In genomic region chr4:59439041-59439440, GRCm38 (mm10) we compare ENCODE assay signal across 9 mouse cellular contexts. TPM values are rescaled to one million over a fixed set of nuclear protein-coding genes. Genes with fewer than 3 reads are reported as not detected.
A peak's percentile ranks its signal among the peaks of the same experiment; 100 is the strongest.
DNase-seq lines count a peak whose midpoint lies in the region; ATAC-seq and TF ChIP-seq lines count a peak whose summit lies in the region.
"Had no signal": no experiment of that assay in that cellular context is flagged by ENCODE, and none has a peak within 500 bp of the region (broad histone marks: within the 10 kb centered on the region; RNA-seq: fewer than 3 reads in every experiment).

No protein-coding gene starts in this region.

- no peak overlapping the region for H3K27ac ChIP-seq in lung, postnatal 0 days (ENCODE audit: low read length)
- peak overlapping the region; percentile 90 for H3K27ac ChIP-seq in intestine, postnatal 0 days (ENCODE audit: low read depth, low read length)
- no peak overlapping the region for H3K27ac ChIP-seq in neural tube, embryonic 15.5 days (replicated peaks)

- no peak overlapping the region for H3K9ac ChIP-seq in lung, postnatal 0 days (replicated peaks; ENCODE audit: low read depth)
- no peak overlapping the region for H3K9ac ChIP-seq in intestine, postnatal 0 days (ENCODE audit: low read depth, low read length)
- H3K9ac ChIP-seq in neural tube, embryonic 15.5 days (replicated peaks) = no peak overlapping the region

- ATAC-seq in erythroblast, adult 5-6 weeks (replicated peaks; ENCODE audit: low FRiP score, poor library complexity, severe bottlenecking) = no peak
- ATAC-seq in lung, postnatal 0 days = no peak
- ATAC-seq in intestine, postnatal 0 days = no peak
- ATAC-seq in neural tube, embryonic 15.5 days (ENCODE audit: low FRiP score) = no peak
- ATAC-seq in inflammation-experienced regulatory T-cells, adult 6 months = no peak
- no peak for ATAC-seq in megakaryocyte progenitor cell, adult 5-6 weeks (replicated peaks; ENCODE audit: poor library complexity)

- H3K36me3 ChIP-seq in erythroblast, embryonic 14.5 days (ENCODE audit: control insufficient read depth) = peaks cover 2% of the 10 kb centered on the region; the same call in 1 of the 2 replicates
- H3K36me3 ChIP-seq in lung, postnatal 0 days (ENCODE audit: insufficient read depth, low read length) = no peaks in the 10 kb centered on the region
- H3K36me3 ChIP-seq in intestine, postnatal 0 days (ENCODE audit: control insufficient read depth, insufficient read depth) = no peaks in the 10 kb centered on the region
- no peaks in the 10 kb centered on the region for H3K36me3 ChIP-seq in neural tube, embryonic 15.5 days

- WGBS in lung, postnatal 0 days = 13% methylated on average over 5 of the region's 5 CpGs
- 30% methylated on average over 5 of the region's 5 CpGs for WGBS in intestine, postnatal 0 days
- 33% methylated on average over 5 of the region's 5 CpGs for WGBS in neural tube, embryonic 15.5 days

- peak overlapping the region; percentile 99 for H3K4me2 ChIP-seq in lung, postnatal 0 days (replicated peaks; ENCODE audit: low read depth, low read length)
- H3K4me2 ChIP-seq in intestine, postnatal 0 days (replicated peaks; ENCODE audit: low read depth) = peak overlapping the region; percentile 99
- peak overlapping the region; percentile 99 for H3K4me2 ChIP-seq in neural tube, embryonic 15.5 days

- no peaks in the 10 kb centered on the region for H3K9me3 ChIP-seq in erythroblast, embryonic 14.5 days (ENCODE audit: control insufficient read depth, low read length)
- no peaks in the 10 kb centered on the region for H3K9me3 ChIP-seq in lung, postnatal 0 days (ENCODE audit: low read length)
- H3K9me3 ChIP-seq in intestine, postnatal 0 days (ENCODE audit: control insufficient read depth) = no peaks in the 10 kb centered on the region
- no peaks in the 10 kb centered on the region for H3K9me3 ChIP-seq in neural tube, embryonic 15.5 days (replicated peaks)

- no peak for TF ChIP-seq CTCF in lung, postnatal 0 days (IDR thresholded peaks at IDR 0.05)
- no peak for TF ChIP-seq CTCF in intestine, postnatal 0 days (IDR thresholded peaks at IDR 0.05; ENCODE audit: low read depth)

- no peak for DNase-seq in lung, postnatal 0 days (ENCODE audit: low spot score)
- DNase-seq in lung, postnatal 4 days = no peak
- DNase-seq: gastrocnemius, postnatal 36 days had no signal

- TF ChIP-seq EP300 in lung, postnatal 0 days (IDR thresholded peaks at IDR 0.05) = no peak

- peaks cover 67% of the 10 kb centered on the region for H3K4me1 ChIP-seq in erythroblast, embryonic 14.5 days (ENCODE audit: control insufficient read depth)
- H3K4me1 ChIP-seq in lung, postnatal 0 days (ENCODE audit: insufficient read depth, low read depth, low read length) = no peaks in the 10 kb centered on the region; the same call in 1 of the 2 replicates
- H3K4me1 ChIP-seq in intestine, postnatal 0 days (replicated peaks; ENCODE audit: control insufficient read depth, insufficient read depth, low read length) = peaks cover 7% of the 10 kb centered on the region; the same call in 1 of the 2 replicates
- peaks cover 12% of the 10 kb centered on the region; the same call in 1 of the 2 replicates for H3K4me1 ChIP-seq in neural tube, embryonic 15.5 days

- peak overlapping the region; percentile 80 for H3K4me3 ChIP-seq in erythroblast, embryonic 14.5 days (replicated peaks)
- H3K4me3 ChIP-seq in lung, postnatal 0 days (ENCODE audit: low read depth, low read length) = no peak overlapping the region
- no peak overlapping the region; the same call in 1 of the 2 replicates for H3K4me3 ChIP-seq in intestine, postnatal 0 days (ENCODE audit: low read depth, low read length)
- peak overlapping the region; percentile 64; the same call in 1 of the 2 replicates for H3K4me3 ChIP-seq in neural tube, embryonic 15.5 days (replicated peaks)

- H3K27me3 ChIP-seq in erythroblast, embryonic 14.5 days (ENCODE audit: control insufficient read depth) = no peaks in the 10 kb centered on the region
- no peaks in the 10 kb centered on the region for H3K27me3 ChIP-seq in lung, postnatal 0 days (replicated peaks; ENCODE audit: insufficient read depth, low read length)
- no peaks in the 10 kb centered on the region for H3K27me3 ChIP-seq in intestine, postnatal 0 days (replicated peaks; ENCODE audit: control insufficient read depth, insufficient read depth, low read length)
- H3K27me3 ChIP-seq in neural tube, embryonic 15.5 days (replicated peaks) = peaks cover 24% of the 10 kb centered on the region

RNA-seq across cellular contexts. Expression of gene Susd1, which starts 0.6 kb away (rescaled TPM):
- polyA plus RNA-seq in erythroblast, embryonic 14.5 days (2012) = 0.16 and 0.17 TPM in 2 replicates
- 14.6 and 19.4 TPM in 2 replicates for total RNA-seq in erythroblast, adult 5-6 weeks (2015; ENCODE audit: low replicate concordance)
- total RNA-seq in erythroblast, adult 5-6 weeks (2017; ENCODE audit: low replicate concordance) = 22.6 and 23.5 TPM in 2 replicates
- 1.6 and 2.0 TPM in 2 replicates for polyA plus RNA-seq in lung, postnatal 0 days (2015; fragmentation: Nextera tagmentation; extraction: Ambion mirVana)
- polyA plus RNA-seq in intestine, postnatal 0 days (2015; fragmentation: Nextera tagmentation; extraction: Ambion mirVana) = 5.0 and 5.9 TPM in 2 replicates
- 2.8 and 5.5 TPM in 2 replicates for polyA plus RNA-seq in neural tube, embryonic 15.5 days (2015; fragmentation: Nextera tagmentation; extraction: Ambion mirVana)
- polyA plus RNA-seq in inflammation-experienced regulatory T-cells, adult 6 months (2017; shearing (Covaris generic)) = 1 to 10 TPM in 1 of 3 experiments, under 1 TPM in 1, not detected in 1; 0.82 to 1.3 TPM
- total RNA-seq in megakaryocyte progenitor cell, adult 5-6 weeks (2015) = 46.3 and 54.3 TPM in 2 replicates
- total RNA-seq in megakaryocyte progenitor cell, adult 5-6 weeks (2017) = 92.2 and 105 TPM in 2 replicates

Comparison
In these comparisons a context has a peak if more than half of its experiments do, and no peak if none do; other contexts are left out.
1. H3K4me3 ChIP-seq: peak in erythroblast, embryonic 14.5 days (single experiment) and neural tube, embryonic 15.5 days (single experiment); none in lung, postnatal 0 days (single experiment) and intestine, postnatal 0 days (single experiment).
2. Peak in every context shown above with its lines, with median percentiles within 50 percentile points of each other: H3K4me2 ChIP-seq.